Mouse (Mus musculus) T-helper 1 cell (primary cell): ENCODE measurements around the gene Cdh20.
"Not testable (repeated sequence)": the region's sequence is repeated elsewhere in the genome, so short reads cannot be mapped to it uniquely, and the experiment has no call there.

Source experiments
- in situ Hi-C: fragments of 300-600 bp; cut with MboI, MseI; formaldehyde crosslinking; loops from one replicate; pipeline ENCODE4 v1.15.1; 2025; ENCODE audit warnings: high pct_unique_total_duplicates

Cdh20 gene

DNA sequence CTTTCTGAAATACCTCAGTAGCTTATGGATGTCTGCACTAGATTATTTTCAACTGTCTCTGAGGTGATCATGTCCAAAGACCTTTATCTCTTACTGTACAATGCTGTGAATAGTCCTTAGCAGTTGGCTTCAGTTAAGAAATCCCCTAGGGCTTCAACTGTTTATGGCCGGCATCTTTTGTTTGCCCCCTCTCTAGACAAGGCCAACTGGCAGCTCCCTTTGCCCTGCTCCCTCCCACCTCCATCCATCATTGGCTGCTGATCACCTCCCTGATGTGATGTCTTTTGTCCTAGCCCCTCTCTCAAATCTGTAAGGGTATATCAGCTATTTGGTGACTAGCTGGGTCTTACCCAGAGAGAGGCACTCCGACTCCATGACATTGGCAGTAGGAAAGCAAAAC lies 148.2 kb downstream of the Cdh20 start:
- in situ Hi-C loops: no loop called here

DNA sequence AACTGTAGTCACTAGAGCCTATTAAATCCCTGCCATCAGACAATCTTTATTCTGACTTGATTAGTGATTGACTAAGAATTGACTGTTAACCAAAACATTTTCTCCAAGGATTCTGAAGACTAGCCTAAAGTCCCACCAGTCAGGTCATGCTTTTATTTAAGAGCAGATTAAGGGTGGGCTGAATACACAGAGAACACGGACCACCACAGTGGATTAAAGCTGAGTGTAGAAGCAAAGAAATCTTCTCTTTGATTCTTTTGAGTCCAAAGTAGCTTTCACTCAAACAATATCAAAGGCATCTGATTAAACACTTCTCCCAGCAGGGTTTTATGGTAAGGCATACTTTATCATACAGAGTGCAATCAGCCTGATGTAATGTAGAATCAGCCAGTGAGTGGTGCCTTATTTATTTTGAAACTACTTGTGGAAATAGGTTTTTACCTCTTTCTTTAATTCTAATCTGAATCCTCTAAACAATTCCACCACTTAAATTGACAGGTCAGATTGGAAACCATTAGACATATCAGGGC lies 149.0 kb downstream of the Cdh20 start:
- in situ Hi-C loops: no loop called here

GRCm38 (mm10) chr1:104933051-104933450 lies 164.7 kb downstream of the Cdh20 start:
- in situ Hi-C loops: no loop called here

GRCm38 (mm10) chr1:104936966-104937365 lies 168.6 kb downstream of the Cdh20 start:
- in situ Hi-C loops: no loop called here

GRCm38 (mm10) chr1:104939156-104939555 lies 170.8 kb downstream of the Cdh20 start:
- in situ Hi-C loops: no loop called here

- in situ Hi-C loops: no loop called here
These were observed 176.3 kb downstream of the Cdh20 start for GRCm38 (mm10) chr1:104944470-104945109.

GRCm38 (mm10) chr1:104945110-104945489 lies 176.8 kb downstream of the Cdh20 start:
- in situ Hi-C loops: no loop called here

- in situ Hi-C loops: not testable (repeated sequence)
These were observed 181.3 kb downstream of the Cdh20 start for GRCm38 (mm10) chr1:104949640-104950039.

- in situ Hi-C loops: no loop called here
These were observed 188.7 kb downstream of the Cdh20 start for GRCm38 (mm10) chr1:104957046-104957445.

GRCm38 (mm10) chr1:104961670-104962069 lies 193.3 kb downstream of the Cdh20 start:
- in situ Hi-C loops: no loop called here

- in situ Hi-C loops: no loop called here
These were observed 193.9 kb downstream of the Cdh20 start for GRCm38 (mm10) chr1:104962257-104962656.

DNA sequence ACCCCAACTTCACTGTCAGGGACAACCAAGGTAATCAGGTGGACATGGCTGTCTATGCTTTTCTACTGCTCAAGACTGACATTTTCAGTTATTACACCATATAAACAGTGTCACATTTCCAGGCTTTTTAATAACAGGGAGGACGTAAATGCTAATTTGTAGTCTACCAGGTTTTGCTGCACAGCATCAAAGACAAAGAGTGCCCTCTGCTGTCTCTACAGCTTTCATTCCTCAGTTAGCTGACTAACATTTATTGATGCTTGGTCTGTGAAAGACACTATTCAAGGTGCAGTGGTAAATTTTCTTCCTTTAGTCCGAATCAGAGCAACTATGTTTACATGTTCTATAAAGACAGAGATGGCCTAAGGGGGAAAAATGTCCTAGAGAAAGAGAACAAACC lies 210.7 kb downstream of the Cdh20 start:
- in situ Hi-C loops: loop anchor here (25.0 kb wide), 2 partner anchors 508 to 783 kb away; no protein-coding TSS in a partner anchor

DNA sequence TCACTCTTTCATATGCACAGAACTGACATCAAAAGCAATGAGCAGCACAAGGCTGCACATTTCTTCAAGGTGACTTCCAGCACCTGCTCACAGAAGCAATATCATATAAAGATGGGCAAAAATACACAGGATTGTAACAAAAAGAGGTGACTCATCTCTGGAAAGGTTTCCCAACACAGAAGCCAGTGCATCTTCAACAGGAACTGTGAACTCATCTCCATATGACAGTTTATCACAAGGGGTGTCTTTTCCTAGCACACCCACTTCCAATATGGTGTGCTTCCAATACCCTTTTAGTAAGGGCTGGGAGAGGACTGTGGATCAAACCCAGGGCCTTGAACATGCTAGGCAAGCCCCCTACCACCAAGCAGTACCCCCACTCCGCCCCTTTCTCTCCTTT lies 211.9 kb downstream of the Cdh20 start:
- in situ Hi-C loops: loop anchor here (25.0 kb wide), 2 partner anchors 507 to 782 kb away; no protein-coding TSS in a partner anchor

- in situ Hi-C loops: loop anchor here (25.0 kb wide), 2 partner anchors 501 to 776 kb away; no protein-coding TSS in a partner anchor
These were observed 218.1 kb downstream of the Cdh20 start for GRCm38 (mm10) chr1:104986222-104986973.

- in situ Hi-C loops: loop anchor here (25.0 kb wide), 2 partner anchors 500 to 775 kb away; no protein-coding TSS in a partner anchor
These were observed 219.2 kb downstream of the Cdh20 start for GRCm38 (mm10) chr1:104987526-104987925.

- in situ Hi-C loops: loop anchor here (5.0 to 25.0 kb wide), 3 partner anchors 495 to 770 kb away; no protein-coding TSS in a partner anchor
These were observed 224.1 kb downstream of the Cdh20 start for GRCm38 (mm10) chr1:104992441-104992840.

GRCm38 (mm10) chr1:104993905-104994611 lies 225.7 kb downstream of the Cdh20 start:
- in situ Hi-C loops: loop anchor here (5.0 to 25.0 kb wide), 3 partner anchors 493 to 768 kb away; no protein-coding TSS in a partner anchor

DNA sequence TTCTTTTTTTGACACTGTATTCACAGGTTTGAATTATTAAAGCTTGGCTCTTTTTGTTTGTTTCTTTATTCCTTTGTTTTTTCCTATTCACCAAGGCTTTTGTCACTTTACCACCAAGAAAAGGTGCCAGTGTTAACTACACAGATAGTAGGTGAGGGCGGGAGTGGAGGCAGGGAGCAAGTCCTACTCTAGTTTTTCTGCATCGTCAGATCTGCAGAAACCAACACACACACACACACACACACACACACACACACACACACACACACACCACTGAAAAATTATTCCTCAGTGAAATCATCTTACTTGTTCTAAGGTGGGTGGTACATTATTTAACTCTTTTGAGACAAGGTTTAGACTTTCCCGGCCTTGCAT lies 226.3 kb downstream of the Cdh20 start:
- in situ Hi-C loops: loop anchor here (5.0 to 25.0 kb wide), 3 partner anchors 493 to 768 kb away; no protein-coding TSS in a partner anchor

DNA sequence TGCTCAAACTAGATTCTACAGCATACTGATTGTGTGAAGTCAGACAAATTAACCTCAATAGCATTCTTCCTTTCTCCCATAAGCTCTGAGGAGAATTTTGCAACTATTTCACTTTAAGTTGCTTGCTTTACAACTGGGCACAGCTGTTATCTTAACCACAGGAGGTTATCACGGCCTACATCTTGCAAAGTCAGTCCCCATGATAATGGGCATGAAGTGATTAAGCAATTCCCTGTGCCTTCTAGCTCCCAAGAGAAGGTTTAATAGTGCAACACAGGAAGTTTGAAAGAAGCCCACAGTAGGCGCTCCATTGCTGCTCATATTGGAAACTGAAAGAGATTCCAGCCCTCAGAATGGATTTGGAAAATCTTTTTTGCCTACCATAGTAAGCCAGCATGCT lies 229.5 kb downstream of the Cdh20 start:
- in situ Hi-C loops: loop anchor here (25.0 kb wide), 2 partner anchors 489 to 764 kb away; no protein-coding TSS in a partner anchor

GRCm38 (mm10) chr1:105002179-105002578 lies 233.8 kb downstream of the Cdh20 start:
- in situ Hi-C loops: no loop called here

DNA sequence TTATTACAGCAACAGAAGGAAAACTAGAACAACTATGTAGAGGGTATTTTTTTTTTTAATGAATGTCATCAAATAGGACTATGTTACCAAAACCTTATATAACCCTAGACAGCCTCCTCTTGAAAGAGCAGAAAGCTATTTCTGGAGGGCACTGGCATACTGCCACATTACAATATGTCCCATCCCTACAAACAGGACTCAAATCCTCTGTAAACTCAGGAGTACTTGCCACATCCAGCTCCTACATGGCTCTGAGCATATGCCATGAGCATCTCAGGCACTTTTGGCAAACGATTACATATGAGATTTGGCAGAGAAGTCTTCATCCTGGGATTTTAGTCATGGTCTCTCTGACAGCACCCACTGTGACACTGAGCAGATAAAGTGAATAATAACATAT lies 235.5 kb downstream of the Cdh20 start:
- in situ Hi-C loops: no loop called here

DNA sequence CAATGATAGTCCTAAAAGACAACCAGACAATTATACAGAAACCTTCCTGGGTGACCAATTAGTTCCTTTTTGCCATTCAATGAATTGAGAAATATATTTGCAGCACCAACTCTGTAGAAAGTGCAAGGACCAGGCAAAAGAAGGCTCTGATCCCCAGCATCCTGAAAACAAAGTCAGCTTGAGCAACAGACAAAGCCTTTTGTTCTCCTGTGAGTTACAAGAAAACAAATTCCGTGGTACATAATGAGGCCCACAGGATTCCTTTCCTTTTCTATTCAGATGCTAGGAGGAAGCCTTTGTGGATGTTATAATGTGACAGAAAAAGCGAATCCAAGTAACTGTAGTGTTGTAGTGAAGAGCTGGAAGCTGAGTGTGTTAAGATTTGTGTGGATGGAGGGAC lies 244.3 kb downstream of the Cdh20 start:
- in situ Hi-C loops: no loop called here
